Mouse (Mus musculus) A20 (cell line): ENCODE measurements around the gene Pth2.
A peak's percentile ranks its signal among the peaks of the same experiment; 100 is the strongest.

Experiments used
- DNase-seq: peaks from one replicate; pipeline ENCODE4 v3.0.0-alpha.2; 2011; ENCODE audit warnings: low read depth, low spot score

The Pth2 gene

GRCm38 (mm10) chr7:45173772-45174171 lies 7.0 kb upstream of the Pth2 start:
- DNase-seq: peak; percentile 65

GRCm38 (mm10) chr7:45174567-45175280 lies 6.1 kb upstream of the Pth2 start:
- DNase-seq: peak; percentile 10

GRCm38 (mm10) chr7:45175398-45175797 lies 5.4 kb upstream of the Pth2 start:
- no peak for DNase-seq

- DNase-seq: no peak
These were observed 4.9 kb upstream of the Pth2 start for GRCm38 (mm10) chr7:45175929-45176328.

- DNase-seq: no peak
These were observed 4.4 kb upstream of the Pth2 start for GRCm38 (mm10) chr7:45176356-45176755.

GRCm38 (mm10) chr7:45178550-45178949 lies 2.2 kb upstream of the Pth2 start:
- peak; percentile 13 for DNase-seq

GRCm38 (mm10) chr7:45179469-45179868 lies 1.3 kb upstream of the Pth2 start, which contains the start of gene Gfy:
TSS of gene Gfy (minus strand) at chr7:45179569.
- DNase-seq: no peak

- no peak for DNase-seq
These were observed 745 bp downstream of the Pth2 start for GRCm38 (mm10) chr7:45181540-45181939.

GRCm38 (mm10) chr7:45182199-45182601 lies 1.4 kb downstream of the Pth2 start:
- DNase-seq: peak; percentile 96

- no peak for DNase-seq
These were observed 1.8 kb downstream of the Pth2 start for GRCm38 (mm10) chr7:45182606-45183005.

- no peak for DNase-seq
These were observed 2.9 kb downstream of the Pth2 start for GRCm38 (mm10) chr7:45183672-45184071.

- DNase-seq: no peak
These were observed 5.1 kb downstream of the Pth2 start for GRCm38 (mm10) chr7:45185921-45186320.

GRCm38 (mm10) chr7:45189600-45189999 lies 8.8 kb downstream of the Pth2 start:
- DNase-seq: no peak

GRCm38 (mm10) chr7:45190186-45190585 lies 9.4 kb downstream of the Pth2 start:
- DNase-seq: no peak

GRCm38 (mm10) chr7:45191161-45191560 lies 10.4 kb downstream of the Pth2 start:
- no peak for DNase-seq

GRCm38 (mm10) chr7:45191803-45192363 lies 11.1 kb downstream of the Pth2 start:
- no peak for DNase-seq

GRCm38 (mm10) chr7:45192585-45193310 lies 12.0 kb downstream of the Pth2 start:
- no peak for DNase-seq

- DNase-seq: no peak
These were observed 12.6 kb downstream of the Pth2 start for GRCm38 (mm10) chr7:45193406-45193805.

- DNase-seq: no peak
These were observed 13.3 kb downstream of the Pth2 start for GRCm38 (mm10) chr7:45193871-45194785.

GRCm38 (mm10) chr7:45195341-45196175 lies 14.8 kb downstream of the Pth2 start:
- no peak for DNase-seq

- DNase-seq: no peak
These were observed 15.4 kb downstream of the Pth2 start for GRCm38 (mm10) chr7:45196176-45196535.
